Mouse (Mus musculus) heart, embryonic 13.5 days (tissue): ENCODE results near the gene Efna5. TPM values are rescaled to one million over a fixed set of nuclear protein-coding genes. Genes with fewer than 3 reads are reported as not detected.
A peak's percentile ranks its signal among the peaks of the same experiment; 100 is the strongest.

Source experiments
- ATAC-seq: fragments of 200-750 bp; cut with Nextera tagmentation; 2 replicates; pipeline ENCODE4 v1.8.0; 2017; ENCODE audit warnings: moderate TSS enrichment; ENCODE audit not compliant: insufficient number of reproducible peaks, low FRiP score, low TSS enrichment; ENCODE audit errors: extremely low read depth
- H3K27ac ChIP-seq: fragments of 300-500 bp; sonication (generic); replicated peaks from 2 replicates; pipeline ENCODE4 v1.5.1; 2015; ENCODE audit warnings: moderate library complexity, mild to moderate bottlenecking, inconsistent platforms
- H3K27me3 ChIP-seq: fragments of 300-500 bp; sonication (generic); replicated peaks from 2 replicates; pipeline ENCODE4 v1.6.1; 2015; ENCODE audit warnings: mild to moderate bottlenecking, inconsistent platforms
- H3K36me3 ChIP-seq: fragments of 300-500 bp; sonication (generic); 2 replicates; pipeline ENCODE4 v1.6.1; 2015; ENCODE audit warnings: mild to moderate bottlenecking, inconsistent platforms
- H3K4me1 ChIP-seq: fragments of 300-500 bp; sonication (generic); 2 replicates; pipeline ENCODE4 v1.6.1; 2015; ENCODE audit warnings: inconsistent platforms
- H3K4me2 ChIP-seq: fragments of 300-500 bp; sonication (generic); 2 replicates; pipeline ENCODE4 v1.6.1; 2015; ENCODE audit warnings: inconsistent platforms, mild to moderate bottlenecking, moderate library complexity
- H3K4me3 ChIP-seq: fragments of 300-500 bp; sonication (generic); 2 replicates; pipeline ENCODE4 v1.5.1; 2015; ENCODE audit warnings: moderate library complexity, mild to moderate bottlenecking, inconsistent platforms
- H3K9ac ChIP-seq: fragments of 300-500 bp; sonication (generic); 2 replicates; pipeline ENCODE4 v1.6.1; 2015; ENCODE audit warnings: inconsistent platforms, mild to moderate bottlenecking, moderate library complexity
- H3K9me3 ChIP-seq: fragments of 300-500 bp; sonication (generic); 2 replicates; pipeline ENCODE4 v1.6.1; 2016; ENCODE audit warnings: inconsistent platforms
- WGBS: fragments of 180-500 bp; shearing (Covaris S2); methylation state at CpG from one replicate; pipeline ENCODE4 v1.1.7; 2015; ENCODE audit warnings: mixed read lengths; 5-methylcytosine and 5-hydroxymethylcytosine counted together
- polyA plus RNA-seq: library from polyadenylated mRNA; unstranded; fragments of >200 nt; fragmentation: Nextera tagmentation; extraction: Ambion mirVana; gene quantifications from 2 replicates; pipeline ENCODE4 v1.2.1, GENCODE M21; 2015

The Efna5 gene
- polyA plus RNA-seq, 1 experiment from 2014 or later = 22.0 TPM

DNA sequence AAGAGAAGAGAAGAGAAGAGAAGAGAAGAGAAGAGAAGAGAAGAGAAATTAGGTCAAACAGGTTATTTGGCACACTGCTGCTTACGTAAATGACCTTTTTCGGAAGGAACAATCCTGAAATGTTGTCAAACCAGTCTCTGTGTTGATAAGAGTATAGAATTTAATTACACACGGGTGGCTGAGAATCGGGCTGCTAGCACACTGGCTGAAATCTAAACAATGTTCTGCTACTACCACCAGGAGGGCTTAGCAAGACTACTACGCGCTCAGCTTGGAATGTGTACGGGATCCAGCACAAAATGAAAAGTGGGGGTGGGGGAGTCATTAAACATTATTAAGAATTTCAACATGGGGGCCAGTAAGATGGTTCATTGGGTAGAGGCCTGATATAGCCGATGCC, 190.9 kb downstream of the Efna5 start:
- Histone ChIP-seq H3K27me3 (no peaks in the 10 kb centered on the region), H3K27ac (no peak overlapping the region), H3K36me3 (no peaks in the 10 kb centered on the region), H3K9me3 (no peaks in the 10 kb centered on the region), H3K4me3 (no peak overlapping the region), H3K9ac (no peak overlapping the region), H3K4me1 (peaks cover 53% of the 10 kb centered on the region), H3K4me2 (no peak overlapping the region)
- WGBS = 62% methylated on average over 8 of the region's 8 CpGs
- no peak for ATAC-seq

DNA sequence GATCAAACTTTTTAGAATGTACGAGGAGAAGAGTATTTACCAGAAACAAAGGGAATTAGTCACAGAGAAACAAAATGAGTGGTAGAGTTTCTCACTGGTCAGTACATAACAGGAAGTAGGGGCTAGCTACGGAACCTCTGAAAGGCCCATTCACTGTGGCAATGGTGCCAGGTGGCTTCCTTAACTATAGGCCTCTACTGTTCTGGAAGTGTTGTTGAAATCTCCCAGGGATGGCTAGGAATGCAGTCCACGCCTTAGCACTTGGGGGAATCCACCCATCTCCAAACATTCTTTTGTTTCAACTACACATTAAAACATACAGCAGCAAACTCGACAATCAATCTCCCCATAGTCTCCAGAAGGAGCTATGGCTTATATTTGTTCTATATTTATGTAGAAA, 191.5 kb downstream of the Efna5 start:
- WGBS = 55% methylated on average over 4 of the region's 4 CpGs
- no peak overlapping the region for H3K4me3 ChIP-seq
- no peaks in the 10 kb centered on the region for H3K27me3 ChIP-seq
- no peaks in the 10 kb centered on the region for H3K36me3 ChIP-seq
- no peak overlapping the region for H3K9ac ChIP-seq
- peaks cover 56% of the 10 kb centered on the region for H3K4me1 ChIP-seq
- ATAC-seq = no peak
- no peaks in the 10 kb centered on the region for H3K9me3 ChIP-seq
- no peak overlapping the region for H3K4me2 ChIP-seq
- no peak overlapping the region for H3K27ac ChIP-seq

DNA sequence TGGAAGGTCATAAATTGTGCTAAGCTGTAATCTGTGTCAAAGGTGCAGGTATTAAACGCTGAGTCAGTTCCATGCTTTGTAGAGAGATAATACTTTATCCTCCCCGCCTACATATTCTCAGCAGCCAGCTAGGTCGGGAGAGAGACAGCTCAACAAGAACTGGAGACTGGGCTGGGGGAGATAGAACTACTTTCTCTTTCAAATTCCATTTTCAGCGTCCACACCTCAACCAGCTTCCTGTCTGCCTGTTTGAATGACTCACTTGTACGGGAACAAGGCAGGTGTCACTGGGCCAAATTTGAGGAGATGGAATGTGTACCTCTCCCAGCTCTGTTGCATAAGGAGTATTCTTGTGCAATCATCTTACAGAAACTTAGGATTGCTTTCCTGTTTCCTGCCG, 193.7 kb downstream of the Efna5 start:
- Histone ChIP-seq H3K27ac (peak overlapping the region; percentile 45; the same call in 1 of the 2 replicates), H3K4me3 (peak overlapping the region; percentile 14; the same call in 1 of the 2 replicates), H3K9ac (peak overlapping the region; percentile 30; the same call in 1 of the 2 replicates), H3K27me3 (no peaks in the 10 kb centered on the region), H3K4me1 (peaks cover 67% of the 10 kb centered on the region), H3K9me3 (no peaks in the 10 kb centered on the region), H3K4me2 (peak overlapping the region; percentile 53), H3K36me3 (no peaks in the 10 kb centered on the region)
- no peak for ATAC-seq
- 22% methylated on average over 6 of the region's 6 CpGs for WGBS

DNA sequence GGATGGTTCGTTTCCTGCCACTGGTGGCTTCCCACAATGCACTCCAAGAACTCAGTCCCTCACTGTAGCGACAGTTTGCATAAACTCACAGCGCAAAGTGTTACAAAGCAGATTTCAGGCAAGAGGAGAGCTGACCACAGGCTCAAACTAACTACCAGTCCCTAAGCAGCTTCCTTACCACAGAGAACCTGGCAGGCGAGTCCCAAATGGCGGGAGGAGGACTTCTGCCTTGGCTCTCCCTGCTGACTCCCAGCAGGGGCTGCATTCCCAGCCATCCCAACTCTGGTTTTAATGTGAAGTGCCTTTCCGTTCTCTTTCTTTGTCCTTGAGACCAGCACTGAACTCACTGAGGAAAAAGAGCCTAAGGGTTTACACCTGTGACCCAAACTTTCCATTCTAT, 195.9 kb downstream of the Efna5 start:
- Histone ChIP-seq H3K4me1 (peaks cover 60% of the 10 kb centered on the region), H3K9ac (no peak overlapping the region), H3K36me3 (no peaks in the 10 kb centered on the region), H3K4me2 (no peak overlapping the region), H3K4me3 (no peak overlapping the region), H3K9me3 (no peaks in the 10 kb centered on the region), H3K27ac (0 out of 2 replicates have a peak overlapping the region, but pooled peaks have one; percentile 31), H3K27me3 (no peaks in the 10 kb centered on the region)
- no peak for ATAC-seq
- WGBS = 68% methylated on average over 6 of the region's 6 CpGs

DNA sequence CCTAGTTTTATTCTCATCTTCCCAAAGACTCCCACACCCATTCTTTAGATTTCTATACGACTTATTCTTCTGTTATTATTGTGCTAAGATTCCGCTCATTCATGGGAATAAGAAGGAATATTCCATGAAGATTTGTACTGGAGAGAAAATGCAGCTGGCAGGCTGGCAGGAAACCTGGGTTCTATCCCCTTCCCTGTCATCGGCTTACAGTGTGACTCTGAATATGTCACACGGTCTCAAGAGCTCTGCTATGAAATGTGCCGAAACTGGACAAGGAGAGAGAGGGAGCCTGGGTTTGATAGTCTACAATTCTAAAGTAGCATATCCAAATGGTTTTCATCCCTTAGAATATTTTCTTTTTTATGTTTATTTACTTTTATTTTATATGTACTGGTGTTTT, 198.0 kb downstream of the Efna5 start:
- H3K4me2 ChIP-seq = 0 out of 2 replicates have a peak overlapping the region, but pooled peaks have one; percentile 5
- no peak overlapping the region for H3K9ac ChIP-seq
- no peak overlapping the region for H3K4me3 ChIP-seq
- peak; percentile 62; the same call in 1 of the 2 replicates for ATAC-seq
- no peaks in the 10 kb centered on the region for H3K27me3 ChIP-seq
- 28% methylated on average over 5 of the region's 5 CpGs for WGBS
- peaks cover 54% of the 10 kb centered on the region for H3K4me1 ChIP-seq
- H3K27ac ChIP-seq = peak overlapping the region; percentile 41
- H3K9me3 ChIP-seq = no peaks in the 10 kb centered on the region
- H3K36me3 ChIP-seq = no peaks in the 10 kb centered on the region

DNA sequence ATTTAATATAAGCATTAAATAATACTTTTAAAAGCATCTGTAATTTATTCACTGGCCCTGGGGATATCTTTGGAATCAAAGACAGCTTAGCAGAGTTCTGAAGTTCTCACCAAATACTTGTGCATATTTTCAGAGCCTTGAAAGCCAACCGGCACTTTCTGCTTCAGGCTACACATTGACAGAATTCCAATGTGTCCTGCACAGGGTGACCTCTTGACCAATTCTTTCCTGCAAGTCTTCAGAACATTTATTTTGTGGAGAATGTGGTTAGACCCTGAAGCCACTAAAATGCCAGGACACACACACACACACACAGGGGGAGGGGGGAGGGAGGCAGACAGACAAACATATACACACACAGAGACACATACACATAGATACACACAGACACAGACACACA, 199.4 kb downstream of the Efna5 start:
- Histone ChIP-seq H3K4me1 (peaks cover 54% of the 10 kb centered on the region), H3K36me3 (no peaks in the 10 kb centered on the region), H3K4me3 (no peak overlapping the region), H3K9ac (no peak overlapping the region), H3K4me2 (no peak overlapping the region), H3K27me3 (no peaks in the 10 kb centered on the region), H3K9me3 (no peaks in the 10 kb centered on the region), H3K27ac (no peak overlapping the region)
- ATAC-seq = no peak
- WGBS = 39% methylated on average over 1 of the region's 1 CpGs

DNA sequence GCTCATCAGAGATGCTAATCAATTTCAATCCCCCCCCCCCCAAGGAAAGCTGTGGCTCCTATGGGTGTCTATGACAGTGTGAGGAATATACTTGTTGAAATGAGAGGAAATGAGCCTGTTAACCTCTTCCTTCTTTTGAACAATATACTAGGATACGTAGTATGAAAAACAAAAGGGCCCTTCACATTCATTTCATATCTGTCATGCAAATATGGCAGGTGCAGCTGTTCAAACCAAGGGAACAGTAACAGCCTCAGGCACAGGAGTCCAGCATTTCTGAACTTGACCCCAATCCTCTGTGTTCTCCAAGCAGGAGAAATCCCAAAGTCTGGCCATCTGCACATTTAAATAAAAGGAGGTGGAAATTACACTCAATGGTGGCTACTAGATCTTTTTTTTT, 200.4 kb downstream of the Efna5 start:
- Histone ChIP-seq H3K36me3 (no peaks in the 10 kb centered on the region), H3K9me3 (no peaks in the 10 kb centered on the region), H3K9ac (no peak overlapping the region), H3K4me1 (peaks cover 64% of the 10 kb centered on the region), H3K27me3 (no peaks in the 10 kb centered on the region), H3K4me2 (no peak overlapping the region), H3K27ac (no peak overlapping the region), H3K4me3 (no peak overlapping the region)
- 86% methylated on average over 1 of the region's 1 CpGs for WGBS
- ATAC-seq = no peak

DNA sequence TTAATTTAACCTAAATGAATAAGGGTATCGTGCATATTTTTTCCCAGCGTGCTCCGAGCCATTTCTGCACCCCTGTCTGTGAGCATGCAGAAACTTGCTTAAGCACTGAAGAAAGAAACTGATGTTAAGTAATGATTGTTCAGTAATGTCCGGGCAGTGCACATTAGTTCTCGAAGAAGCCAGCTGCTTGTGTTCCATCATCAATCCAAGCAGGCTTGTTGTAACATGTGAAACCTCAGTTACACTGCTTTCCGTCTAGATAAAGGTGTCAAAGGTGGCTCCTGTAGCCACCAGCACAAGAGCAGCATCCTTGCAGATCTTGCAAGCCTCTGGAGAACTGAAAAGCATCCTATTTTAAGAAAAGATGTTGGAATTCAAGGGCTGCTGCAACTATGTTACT, 204.3 kb downstream of the Efna5 start:
- 49% methylated on average over 6 of the region's 6 CpGs for WGBS
- Histone ChIP-seq H3K27me3 (no peaks in the 10 kb centered on the region), H3K36me3 (no peaks in the 10 kb centered on the region), H3K4me2 (no peak overlapping the region), H3K9ac (no peak overlapping the region), H3K4me3 (no peak overlapping the region), H3K9me3 (no peaks in the 10 kb centered on the region), H3K4me1 (peaks cover 55% of the 10 kb centered on the region), H3K27ac (peak overlapping the region; percentile 36; the same call in 1 of the 2 replicates)
- ATAC-seq = no peak

DNA sequence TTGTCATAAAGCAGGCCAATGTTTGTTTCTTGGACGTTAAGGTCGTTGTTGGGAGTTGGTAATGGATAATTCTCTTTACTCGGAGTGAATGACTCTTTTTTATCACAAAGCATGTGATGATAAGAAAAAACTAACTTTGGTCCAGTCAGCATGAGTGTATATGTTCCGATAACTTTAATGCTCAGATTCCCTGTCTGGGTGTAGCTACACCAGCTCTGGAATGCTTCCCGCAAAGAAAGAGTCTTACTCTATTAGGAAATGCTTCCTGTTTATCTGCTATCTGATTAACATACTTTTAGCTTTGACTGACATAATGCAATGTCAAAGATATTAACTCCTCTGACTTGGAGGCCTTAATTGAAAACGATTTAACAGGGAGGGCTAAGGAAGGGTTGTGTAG, 204.7 kb downstream of the Efna5 start:
- H3K27ac ChIP-seq = peak overlapping the region; percentile 36; the same call in 1 of the 2 replicates
- H3K4me3 ChIP-seq = no peak overlapping the region
- H3K36me3 ChIP-seq = no peaks in the 10 kb centered on the region
- peaks cover 53% of the 10 kb centered on the region for H3K4me1 ChIP-seq
- 20% methylated on average over 6 of the region's 6 CpGs for WGBS
- no peaks in the 10 kb centered on the region for H3K27me3 ChIP-seq
- no peaks in the 10 kb centered on the region for H3K9me3 ChIP-seq
- no peak overlapping the region for H3K9ac ChIP-seq
- no peak overlapping the region for H3K4me2 ChIP-seq
- ATAC-seq = no peak

DNA sequence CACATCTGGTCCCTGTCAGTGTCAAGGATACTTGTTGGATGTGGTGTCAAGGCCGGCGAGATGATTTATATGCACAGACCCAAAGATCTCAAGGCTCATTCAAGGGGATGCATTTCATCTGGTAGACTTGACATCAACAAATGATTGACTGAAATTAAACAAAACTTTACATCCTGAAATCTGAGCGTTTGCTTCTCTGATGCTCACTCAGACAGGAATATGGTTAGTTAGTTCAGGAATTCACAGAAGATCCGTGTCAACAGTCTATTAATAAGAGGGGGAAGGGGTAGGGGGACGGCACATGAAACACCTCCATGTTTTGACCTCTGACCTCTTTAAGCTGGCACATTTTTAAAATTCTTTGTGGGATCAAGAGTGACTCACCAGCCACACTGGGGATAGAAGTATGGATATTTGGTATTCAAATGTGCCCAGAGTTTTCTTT, 205.3 kb downstream of the Efna5 start:
- H3K36me3 ChIP-seq = no peaks in the 10 kb centered on the region

DNA sequence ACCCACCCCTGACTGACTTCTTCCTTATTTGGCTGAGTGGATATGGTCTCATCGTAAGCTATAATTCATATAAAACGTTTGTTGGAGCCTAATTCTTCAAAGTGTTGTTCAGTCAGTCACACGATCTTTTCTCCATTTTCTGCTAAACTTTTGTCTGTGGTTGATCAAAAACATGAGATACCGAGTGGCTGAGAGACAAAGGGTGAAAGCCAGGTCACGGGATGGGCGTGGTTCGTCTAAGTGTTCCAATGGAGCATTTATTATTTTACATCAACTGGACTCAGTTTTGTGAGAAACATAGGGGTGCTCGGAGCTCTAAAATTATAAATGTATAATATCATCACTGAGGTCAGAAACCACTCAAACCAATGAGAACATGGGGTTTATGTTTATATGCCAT, 209.0 kb downstream of the Efna5 start:
- Histone ChIP-seq H3K9me3 (no peaks in the 10 kb centered on the region), H3K27ac (no peak overlapping the region), H3K9ac (no peak overlapping the region), H3K4me2 (no peak overlapping the region), H3K4me3 (no peak overlapping the region), H3K4me1 (peaks cover 34% of the 10 kb centered on the region), H3K36me3 (no peaks in the 10 kb centered on the region), H3K27me3 (no peaks in the 10 kb centered on the region)
- 71% methylated on average over 8 of the region's 8 CpGs for WGBS
- ATAC-seq = no peak

More for the DNA sequence above, 205.3 kb downstream of the Efna5 start:
- Histone ChIP-seq H3K4me2 (no peak overlapping the region), H3K9ac (no peak overlapping the region), H3K27me3 (no peaks in the 10 kb centered on the region), H3K4me3 (no peak overlapping the region), H3K9me3 (no peaks in the 10 kb centered on the region), H3K27ac (no peak overlapping the region), H3K4me1 (peaks cover 49% of the 10 kb centered on the region)
- ATAC-seq = no peak
- 40% methylated on average over 5 of the region's 5 CpGs for WGBS

DNA sequence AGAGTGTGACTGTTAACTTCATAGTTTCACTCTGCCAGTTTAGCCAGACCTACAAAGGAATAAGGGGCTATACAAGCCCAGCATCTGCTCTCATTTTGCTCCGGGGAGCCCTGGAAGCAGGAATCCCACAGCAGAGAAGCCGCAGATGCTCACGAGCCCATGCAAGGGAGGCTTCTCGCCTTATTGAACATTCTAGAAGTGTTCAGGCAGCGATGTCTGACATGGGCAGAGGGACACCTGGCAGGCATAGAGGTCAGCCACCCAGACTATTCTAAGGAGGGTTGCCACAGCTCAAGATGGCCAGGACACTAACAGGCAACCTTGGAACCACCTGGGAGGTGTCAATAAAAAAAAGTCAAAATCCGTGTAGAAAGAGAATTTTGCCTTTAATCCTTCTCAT, 214.4 kb downstream of the Efna5 start:
- Histone ChIP-seq H3K9ac (no peak overlapping the region), H3K9me3 (no peaks in the 10 kb centered on the region), H3K36me3 (no peaks in the 10 kb centered on the region), H3K4me2 (no peak overlapping the region), H3K27me3 (no peaks in the 10 kb centered on the region), H3K4me1 (peaks cover 36% of the 10 kb centered on the region), H3K27ac (no peak overlapping the region), H3K4me3 (no peak overlapping the region)
- no peak for ATAC-seq
- WGBS = 74% methylated on average over 6 of the region's 6 CpGs
